Mouse (Mus musculus) gastrocnemius, postnatal 36 days (tissue): ENCODE data around the gene Olfr652. TPM values are rescaled to one million over a fixed set of nuclear protein-coding genes. Genes with fewer than 3 reads are reported as not detected.

Experiments used
- DNase-seq, 2 experiments: peaks; one replicate each; pipeline ENCODE4 v3.0.0; 2022
- intact Hi-C: fragments of 180-260 bp; cut with DNase I; formaldehyde crosslinking; loops from one replicate; pipeline ENCODE4 v1.15.1; 2025
- long read RNA-seq, 2 experiments: library from polyadenylated mRNA; stranded (forward); transcript quantifications; one replicate each; pipeline ENCODE4 v2.0.0; 2021
- total RNA-seq, 2 experiments: library from RNA; stranded (reverse); gene quantifications; 2 replicates each; pipeline ENCODE4 v1.2.3; 2021

Olfr652 gene
- not detected for total RNA-seq
- long read RNA-seq, experiment 1 = 0 reads
- long read RNA-seq, experiment 2 = 0 reads

GRCm38 (mm10) chr7:104560601-104561000 is at the start of gene Olfr652:
Olfr652 (plus strand) TSS chr7:104560901.
- intact Hi-C loops = no loop called here
- no peak for DNase-seq

DNA sequence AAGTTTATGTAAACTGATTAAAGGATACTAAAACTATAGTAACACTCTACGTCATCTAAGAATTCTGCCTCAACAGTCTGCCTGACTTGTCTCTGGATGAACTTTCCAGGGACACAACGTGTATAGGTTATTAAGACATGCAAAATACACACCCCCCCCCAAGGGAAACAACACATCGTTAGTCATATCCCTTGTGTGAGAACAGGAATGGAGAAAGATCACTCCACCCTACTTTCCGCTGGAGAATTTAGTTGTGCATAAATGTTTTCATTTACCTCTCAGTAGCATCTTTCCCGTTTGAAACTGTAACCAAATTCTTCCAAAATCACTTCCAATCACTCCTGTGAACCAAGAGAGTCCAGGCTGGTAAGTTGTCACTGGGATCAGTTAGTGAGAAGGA is 10.9 kb upstream of the Olfr652 start, which contains the start of gene Olfr651:
Gene Olfr651, plus strand, starts transcription at position 301 of the 400 bp plus-strand sequence.
- DNase-seq = no peak

GRCm38 (mm10) chr7:104552700-104553099 is 8.0 kb upstream of the Olfr652 start:
- intact Hi-C loops = no loop called here
- DNase-seq = no peak

More for the DNA sequence above, 10.9 kb upstream of the Olfr652 start, which contains the start of gene Olfr651:
- intact Hi-C loops = no loop called here

DNA sequence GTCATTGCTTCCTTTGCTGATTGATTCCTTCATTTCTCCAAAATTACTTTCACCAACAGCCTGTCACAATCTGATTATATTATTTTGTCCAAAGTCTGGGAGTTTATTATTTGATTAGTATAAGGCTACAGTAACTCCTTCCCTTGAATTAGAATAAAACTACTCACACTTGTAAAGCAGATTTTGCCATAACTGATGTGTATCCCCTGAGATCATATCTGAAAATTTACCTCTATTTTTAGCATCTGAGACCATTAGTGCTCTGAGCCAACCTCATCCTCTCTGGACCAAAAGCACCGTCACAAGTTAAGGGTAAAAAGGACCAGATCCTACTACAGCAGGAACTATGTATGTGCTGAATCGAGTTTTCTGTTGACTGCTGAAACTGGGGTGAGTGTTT is 16.3 kb downstream of the Olfr652 start, which contains the start of gene Olfr653:
Gene Olfr653, plus strand, starts transcription at position 301 of the 400 bp plus-strand sequence.
- DNase-seq = no peak
- intact Hi-C loops = no loop called here

DNA sequence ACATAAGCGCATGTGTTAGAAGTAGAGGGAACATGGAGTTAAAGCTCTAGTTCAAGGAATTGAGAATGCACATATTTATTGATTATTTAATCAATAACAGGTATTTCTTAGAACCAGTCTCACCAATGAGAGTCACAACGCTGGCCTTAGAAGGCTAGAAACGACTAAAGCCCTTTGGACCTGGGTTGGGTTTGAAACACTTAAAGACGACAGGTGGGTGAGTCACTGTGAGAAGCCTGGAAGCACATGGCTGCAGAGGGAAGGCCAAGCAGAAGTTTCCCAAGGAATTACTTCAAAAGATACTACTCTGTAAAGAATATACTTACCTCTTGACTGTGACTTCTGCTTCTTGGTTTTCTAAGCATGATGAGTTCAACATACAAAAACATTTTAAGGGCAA is 20.1 kb downstream of the Olfr652 start:
- DNase-seq = no peak
- intact Hi-C loops = no loop called here

DNA sequence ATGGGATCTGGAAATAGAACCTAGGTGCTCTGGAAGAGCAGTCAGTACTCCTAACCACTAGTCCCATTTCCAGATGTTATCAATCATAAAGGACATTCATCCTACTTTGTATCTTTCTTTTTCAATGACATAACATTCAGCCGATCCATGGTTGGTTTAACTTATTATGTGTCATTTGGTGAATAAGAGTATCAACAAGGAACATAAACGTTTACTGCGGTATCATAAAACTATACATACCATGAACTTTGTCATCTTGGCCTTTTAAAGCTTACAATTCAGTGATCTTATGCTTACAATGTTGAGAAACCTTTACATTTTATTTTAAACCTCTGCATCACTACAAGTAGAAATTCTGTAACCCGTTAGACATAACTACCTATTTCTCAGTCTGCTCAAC is 20.7 kb downstream of the Olfr652 start:
- DNase-seq = no peak
- intact Hi-C loops = no loop called here

DNA sequence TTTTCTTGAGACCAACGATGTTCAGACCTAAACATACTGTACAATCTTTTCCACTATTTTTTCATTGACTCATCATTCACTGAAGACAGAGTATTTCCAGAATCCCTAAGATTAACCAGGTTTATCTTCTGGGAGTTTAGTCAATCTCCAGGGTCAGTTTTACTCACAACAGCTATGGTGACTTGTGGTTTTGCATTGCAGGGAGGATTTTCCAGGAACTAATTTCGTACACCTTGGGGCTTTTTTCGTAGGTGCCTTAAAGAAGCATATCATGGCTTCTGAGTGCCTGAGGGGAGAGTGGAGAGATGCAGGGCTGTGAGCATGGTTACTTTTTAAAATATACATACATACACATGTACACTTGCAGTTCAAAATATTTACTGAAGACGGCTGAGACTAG is 26.0 kb downstream of the Olfr652 start, which contains the start of gene Olfr654:
Gene Olfr654, plus strand, starts transcription at position 301 of the 400 bp plus-strand sequence.
- intact Hi-C loops = no loop called here

GRCm38 (mm10) chr7:104588274-104588673 is 27.6 kb downstream of the Olfr652 start:
- intact Hi-C loops = no loop called here
- no peak for DNase-seq

More for the DNA sequence above, 26.0 kb downstream of the Olfr652 start, which contains the start of gene Olfr654:
- DNase-seq = no peak

DNA sequence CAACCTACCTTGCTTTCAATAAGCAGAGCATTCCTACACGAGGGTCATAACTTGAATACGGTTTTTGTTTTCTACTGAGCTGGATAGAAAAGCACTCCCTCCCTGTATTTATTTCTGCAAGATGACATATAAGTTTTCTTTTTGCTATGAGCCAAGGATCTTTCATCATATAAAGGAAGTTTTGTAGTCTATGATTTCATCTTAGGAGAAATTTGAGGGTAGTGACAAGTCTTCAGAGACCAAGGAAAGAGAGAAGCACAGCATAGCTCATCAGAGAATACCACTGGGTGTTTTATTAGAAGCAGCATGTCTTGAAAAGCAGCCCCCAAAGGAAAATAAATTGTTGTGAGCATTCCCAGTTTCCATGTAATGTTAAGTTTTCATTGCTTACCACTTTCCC is 41.0 kb downstream of the Olfr652 start, which contains the start of gene Olfr655:
Gene Olfr655, minus strand, starts transcription at position 101 of the 400 bp plus-strand sequence.
- no peak for DNase-seq
- intact Hi-C loops = no loop called here

GRCm38 (mm10) chr7:104603173-104603572 is 42.5 kb downstream of the Olfr652 start:
- intact Hi-C loops = no loop called here
- DNase-seq = no peak

DNA sequence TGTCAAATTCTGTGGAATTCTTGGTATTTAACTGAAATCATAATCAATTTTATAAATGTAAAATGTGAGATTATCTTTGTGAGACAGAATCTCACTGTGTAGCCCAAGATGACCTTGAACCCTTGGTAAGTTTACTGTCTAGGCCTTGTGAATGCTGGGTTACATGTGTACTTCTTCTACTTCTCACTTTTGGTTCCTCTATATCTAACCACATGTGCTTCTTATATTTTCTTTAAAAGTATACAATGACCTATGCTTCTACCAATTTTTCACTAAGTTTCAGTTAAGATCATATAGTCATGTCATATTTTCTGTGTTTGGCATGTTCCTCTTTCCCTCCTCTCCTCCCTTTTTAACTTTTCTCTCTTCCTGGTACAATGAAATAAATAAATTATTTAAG is 44.0 kb downstream of the Olfr652 start:
- intact Hi-C loops = no loop called here
- DNase-seq = no peak

DNA sequence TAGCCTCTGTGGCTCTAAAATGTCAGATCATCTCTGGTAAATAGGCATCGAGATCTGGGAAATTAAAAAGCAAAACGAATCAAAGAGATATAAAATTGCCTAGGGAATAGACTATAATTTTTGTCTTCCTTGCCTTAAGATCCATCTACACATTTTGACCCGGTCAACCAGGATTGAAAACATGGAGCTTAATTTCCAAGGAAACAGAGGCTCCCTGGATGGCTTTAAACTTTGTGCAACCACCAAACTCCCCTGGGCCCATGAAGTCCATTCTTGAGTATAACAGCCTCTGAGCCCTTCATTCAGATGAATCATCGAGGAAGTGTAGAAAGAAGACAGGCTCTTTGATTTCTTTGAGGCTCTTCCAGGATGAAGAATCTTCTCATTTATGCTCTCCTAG is 53.0 kb downstream of the Olfr652 start, which contains the start of gene Olfr656:
Gene Olfr656, plus strand, starts transcription at position 301 of the 400 bp plus-strand sequence.
- intact Hi-C loops = no loop called here

More for the DNA sequence above, 53.0 kb downstream of the Olfr652 start, which contains the start of gene Olfr656:
- DNase-seq = no peak

Other genes starting within 250 kb of the Olfr652 start
- 1 to 10 TPM; 2.3 to 2.4 TPM for gene Trim12a, start 245.4 kb upstream of the Olfr652 start, total RNA-seq
- under 1 TPM in 1 of 2 experiments, not detected in 1; 0.39 TPM for gene Trim34b, start 231.4 kb upstream of the Olfr652 start, total RNA-seq
- gene Trim12c, start 207.5 kb upstream of the Olfr652 start, total RNA-seq = 1 to 10 TPM; 1.8 to 2.0 TPM
- not detected for gene Trim30b, start 191.0 kb upstream of the Olfr652 start, total RNA-seq
- gene Trim30c, start 160.1 kb upstream of the Olfr652 start, total RNA-seq = not detected
- gene Trim30a, start 95.7 kb upstream of the Olfr652 start, total RNA-seq = 1 to 10 TPM in 1 of 2 experiments, under 1 TPM in 1; 0.77 to 1.2 TPM
- gene Trim30d, start 53.1 kb upstream of the Olfr652 start, total RNA-seq = under 1 TPM; 0.20 to 0.30 TPM
- not detected for gene Olfr651, start 10.8 kb upstream of the Olfr652 start, total RNA-seq
- not detected for gene Olfr653, start 16.4 kb downstream of the Olfr652 start, total RNA-seq
- not detected for gene Olfr654, start 26.1 kb downstream of the Olfr652 start, total RNA-seq
- not detected for gene Olfr655, start 40.9 kb downstream of the Olfr652 start, total RNA-seq
- not detected for gene Olfr656, start 53.1 kb downstream of the Olfr652 start, total RNA-seq
- not detected for gene Olfr657, start 63.9 kb downstream of the Olfr652 start, total RNA-seq
- not detected for gene Olfr658, start 86.4 kb downstream of the Olfr652 start, total RNA-seq
- not detected for gene Olfr659, start 105.9 kb downstream of the Olfr652 start, total RNA-seq
- gene Olfr661, start 125.6 kb downstream of the Olfr652 start, total RNA-seq = not detected
- gene Usp17le, start 216.6 kb downstream of the Olfr652 start, total RNA-seq = not detected